Mouse (Mus musculus) midbrain, postnatal 0 days (tissue): ENCODE measurements around the gene Tor2a. TPM values are rescaled to one million over a fixed set of nuclear protein-coding genes. Genes with fewer than 3 reads are reported as not detected.

Experiments used
- ATAC-seq: fragments of 200-750 bp; cut with Nextera tagmentation; 2 replicates; pipeline ENCODE4 v1.8.0; 2017; ENCODE audit warnings: moderate number of reproducible peaks, mild to moderate bottlenecking, moderate TSS enrichment, moderate library complexity; ENCODE audit not compliant: low FRiP score
- DNase-seq: peaks from one replicate; pipeline ENCODE4 v3.0.0-alpha.2; 2015; ENCODE audit warnings: low spot score
- H3K27ac ChIP-seq: fragments of 300-500 bp; sonication (generic); 2 replicates; pipeline ENCODE4 v1.5.1; 2014; ENCODE audit warnings: low read depth, mild to moderate bottlenecking, low read length, mixed read lengths
- H3K27me3 ChIP-seq: fragments of 300-500 bp; sonication (generic); 2 replicates; pipeline ENCODE4 v1.6.1; 2014; ENCODE audit warnings: low read length, control low read depth, mixed read lengths; ENCODE audit not compliant: insufficient read depth
- H3K36me3 ChIP-seq: fragments of 300-500 bp; sonication (generic); 2 replicates; pipeline ENCODE4 v1.6.1; 2014; ENCODE audit warnings: low read length, control low read depth, mixed read lengths; ENCODE audit not compliant: insufficient read depth
- H3K4me1 ChIP-seq: fragments of 300-500 bp; sonication (generic); 2 replicates; pipeline ENCODE4 v1.6.1; 2014; ENCODE audit warnings: mild to moderate bottlenecking, control low read depth, antibody characterized with exemption, low read length, mixed read lengths; ENCODE audit not compliant: insufficient read depth
- H3K4me2 ChIP-seq: fragments of 300-500 bp; sonication (generic); 2 replicates; pipeline ENCODE4 v1.6.1; 2014; ENCODE audit warnings: low read depth, mild to moderate bottlenecking, low read length, mixed read lengths; ENCODE audit not compliant: poor library complexity, severe bottlenecking
- H3K4me3 ChIP-seq: fragments of 300-500 bp; sonication (generic); 2 replicates; pipeline ENCODE4 v1.5.1; 2014; ENCODE audit warnings: low read depth, mild to moderate bottlenecking, low read length, moderate library complexity
- H3K9ac ChIP-seq: fragments of 300-500 bp; sonication (generic); replicated peaks from 2 replicates; pipeline ENCODE4 v1.6.1; 2014; ENCODE audit warnings: mild to moderate bottlenecking, low read length, moderate library complexity, mixed read lengths; ENCODE audit not compliant: poor library complexity, severe bottlenecking
- H3K9me3 ChIP-seq: fragments of 300-500 bp; sonication (generic); 2 replicates; pipeline ENCODE4 v1.6.1; 2016; ENCODE audit warnings: low read length, control low read depth
- CTCF ChIP-seq: IDR thresholded peaks from 2 replicates; pipeline ENCODE4 v1.5.1; 2016; ENCODE audit warnings: antibody characterized with exemption, mild to moderate bottlenecking
- whole genome bisulfite sequencing: fragments of 180-500 bp; shearing (Covaris S2); extraction: QIAGEN DNeasy Blood & Tissue Kit; methylation state at CpG from one replicate; pipeline ENCODE4 v1.1.7; 2014; 5-methylcytosine and 5-hydroxymethylcytosine counted together
- polyA plus RNA-seq: library from polyadenylated mRNA; unstranded; fragments of >200 nt; fragmentation: Nextera tagmentation; extraction: Ambion mirVana; gene quantifications from 2 replicates; pipeline ENCODE4 v1.2.1, GENCODE M21; 2015
- total RNA-seq: library from RNA; depleted of rRNA; stranded (reverse); fragments of >200 nt; gene quantifications from 2 replicates; pipeline ENCODE4 v1.2.3, GENCODE M21; 2014

Tor2a gene
- total and polyA plus RNA-seq, 2 experiments from 2014 or later, result 42.0 to 72.8 TPM

- H3K4me3 ChIP-seq, result peak overlapping the region; percentile 90
These were observed 44.9 kb upstream of the Tor2a start for GRCm38 (mm10) chr2:32712108-32712551.

GRCm38 (mm10) chr2:32712586-32712933, 44.5 kb upstream of the Tor2a start:
- H3K4me1 ChIP-seq, result peaks cover 8% of the 10 kb centered on the region; the same call in 1 of the 2 replicates
- WGBS, result under 1% methylated on average over 27 of the region's 44 CpGs
- ATAC-seq, result peak; percentile 91
- TF ChIP-seq CTCF, result no peak
- H3K27ac ChIP-seq, result peak overlapping the region; percentile 92
- no peaks in the 10 kb centered on the region for H3K9me3 ChIP-seq
- peak overlapping the region; percentile 90 for H3K4me3 ChIP-seq
- peak; percentile 93 for DNase-seq
- peak overlapping the region; percentile 86 for H3K9ac ChIP-seq
- H3K4me2 ChIP-seq, result peak overlapping the region; percentile 97
- H3K27me3 ChIP-seq, result no peaks in the 10 kb centered on the region
- H3K36me3 ChIP-seq, result peaks cover 26% of the 10 kb centered on the region

More at GRCm38 (mm10) chr2:32712108-32712551, 44.9 kb upstream of the Tor2a start:
- peak; percentile 34 for ATAC-seq
- Histone ChIP-seq H3K27ac (peak overlapping the region; percentile 92; the same call in 1 of the 2 replicates), H3K9me3 (no peaks in the 10 kb centered on the region), H3K4me1 (peaks cover 8% of the 10 kb centered on the region; the same call in 1 of the 2 replicates), H3K36me3 (peaks cover 27% of the 10 kb centered on the region), H3K4me2 (peak overlapping the region; percentile 97), H3K9ac (peak overlapping the region; percentile 86), H3K27me3 (no peaks in the 10 kb centered on the region)
- DNase-seq, result peak; percentile 27
- WGBS, result under 1% methylated on average over 41 of the region's 41 CpGs
- TF ChIP-seq CTCF, result no peak

GRCm38 (mm10) chr2:32712934-32713817, 43.9 kb upstream of the Tor2a start, which contains the start of gene Cdk9:
Gene Cdk9, minus strand, starts transcription at chr2:32713076.
- peak within 1 kb of the TSS; percentile 90 for H3K4me3 ChIP-seq
- under 1% methylated on average over 37 of the region's 79 CpGs for WGBS
- H3K9me3 ChIP-seq, result no peaks in the 10 kb centered on the region
- peak; percentile 99 for TF ChIP-seq CTCF
- peaks cover 8% of the 10 kb centered on the region; the same call in 1 of the 2 replicates for H3K4me1 ChIP-seq
- peak within 1 kb of the TSS; percentile 97 for H3K4me2 ChIP-seq
- peak; percentile 91 for ATAC-seq
- H3K27me3 ChIP-seq, result no peaks in the 10 kb centered on the region
- peak within 1 kb of the TSS; percentile 86 for H3K9ac ChIP-seq
- DNase-seq, result peak; percentile 92
- peaks cover 22% of the 10 kb centered on the region for H3K36me3 ChIP-seq
- H3K27ac ChIP-seq, result peak within 1 kb of the TSS; percentile 92

- Histone ChIP-seq H3K4me1 (peaks cover 8% of the 10 kb centered on the region; the same call in 1 of the 2 replicates), H3K27ac (peak overlapping the region; percentile 92), H3K4me3 (no peak overlapping the region), H3K27me3 (no peaks in the 10 kb centered on the region), H3K9me3 (no peaks in the 10 kb centered on the region), H3K4me2 (peak overlapping the region; percentile 97; the same call in 1 of the 2 replicates), H3K36me3 (peaks cover 15% of the 10 kb centered on the region), H3K9ac (peak overlapping the region; percentile 86; the same call in 1 of the 2 replicates)
- WGBS, result 66% methylated on average over 11 of the region's 11 CpGs
- DNase-seq (no peak), ATAC-seq (no peak)
- TF ChIP-seq CTCF, result no peak
These were observed 42.7 kb upstream of the Tor2a start for GRCm38 (mm10) chr2:32714117-32714986.

- Histone ChIP-seq H3K36me3 (peaks cover 8% of the 10 kb centered on the region; the same call in 1 of the 2 replicates), H3K4me3 (no peak overlapping the region), H3K4me1 (peaks cover 8% of the 10 kb centered on the region; the same call in 1 of the 2 replicates), H3K4me2 (no peak overlapping the region), H3K9ac (no peak overlapping the region; the same call in 1 of the 2 replicates), H3K9me3 (no peaks in the 10 kb centered on the region), H3K27me3 (no peaks in the 10 kb centered on the region), H3K27ac (no peak overlapping the region)
- DNase-seq, result no peak
- 57% methylated on average over 4 of the region's 4 CpGs for WGBS
- ATAC-seq, result no peak
- no peak for TF ChIP-seq CTCF
These were observed 42.0 kb upstream of the Tor2a start for GRCm38 (mm10) chr2:32714987-32715425.
